Mouse (Mus musculus) forebrain, embryonic 12.5 days (tissue): Measurements from ENCODE around the gene Tcn2. TPM values are rescaled to one million over a fixed set of nuclear protein-coding genes. Genes with fewer than 3 reads are reported as not detected.

Experiments
- ATAC-seq: fragments of 200-750 bp; cut with Nextera tagmentation; 2 replicates; pipeline ENCODE4 v1.8.0; 2017; ENCODE audit warnings: moderate TSS enrichment; ENCODE audit not compliant: low FRiP score
- H3K27ac ChIP-seq: fragments of 300-500 bp; sonication (generic); 2 replicates; pipeline ENCODE4 v1.5.1; 2016; ENCODE audit warnings: mild to moderate bottlenecking
- H3K27me3 ChIP-seq: fragments of 300-500 bp; sonication (generic); 2 replicates; pipeline ENCODE4 v1.6.1; 2016; ENCODE audit warnings: mild to moderate bottlenecking
- H3K36me3 ChIP-seq: fragments of 300-500 bp; sonication (generic); replicated peaks from 2 replicates; pipeline ENCODE4 v1.6.1; 2016; ENCODE audit warnings: mild to moderate bottlenecking
- H3K4me1 ChIP-seq: fragments of 300-500 bp; sonication (generic); 2 replicates; pipeline ENCODE4 v1.6.1; 2016
- H3K4me2 ChIP-seq: fragments of 300-500 bp; sonication (generic); 2 replicates; pipeline ENCODE4 v1.6.1; 2016; ENCODE audit warnings: mild to moderate bottlenecking, moderate library complexity
- H3K4me3 ChIP-seq: fragments of 300-500 bp; sonication (generic); replicated peaks from 2 replicates; pipeline ENCODE4 v1.5.1; 2016; ENCODE audit warnings: mild to moderate bottlenecking
- H3K9ac ChIP-seq: fragments of 300-500 bp; sonication (generic); 2 replicates; pipeline ENCODE4 v1.6.1; 2016; ENCODE audit warnings: mild to moderate bottlenecking
- H3K9me3 ChIP-seq: fragments of 300-500 bp; sonication (generic); 2 replicates; pipeline ENCODE4 v1.6.1; 2016
- WGBS: fragments of 180-500 bp; shearing (Covaris S2); methylation state at CpG from one replicate; pipeline ENCODE4 v1.1.7; 2016; 5-methylcytosine and 5-hydroxymethylcytosine counted together
- polyA plus RNA-seq: library from polyadenylated mRNA; unstranded; fragments of >200 nt; fragmentation: Nextera tagmentation; extraction: Ambion mirVana; gene quantifications from 2 replicates; pipeline ENCODE4 v1.2.1, GENCODE M21; 2016

Tcn2 gene
- polyA plus RNA-seq, 1 experiment from 2014 or later: 19.1 TPM

- no peak overlapping the region for H3K4me3 ChIP-seq
- H3K4me1 ChIP-seq: peaks cover 19% of the 10 kb centered on the region
- peaks cover 10% of the 10 kb centered on the region; the same call in 1 of the 2 replicates for H3K36me3 ChIP-seq
- ATAC-seq: no peak
- no peak overlapping the region for H3K27ac ChIP-seq
- H3K9ac ChIP-seq: no peak overlapping the region
- WGBS: 100% methylated on average over 1 of the region's 1 CpGs
- 0 out of 2 replicates have a peak, but pooled peaks cover 7% of the 10 kb centered on the region for H3K27me3 ChIP-seq
- H3K9me3 ChIP-seq: no peaks in the 10 kb centered on the region
- no peak overlapping the region for H3K4me2 ChIP-seq
Observed at GRCm38 (mm10) chr11:3905446-3905845, 26.5 kb downstream of the Tcn2 start.

GRCm38 (mm10) chr11:3904673-3905072 lies 27.3 kb downstream of the Tcn2 start:
- Histone ChIP-seq H3K27ac (no peak overlapping the region), H3K4me3 (no peak overlapping the region), H3K9ac (no peak overlapping the region), H3K4me2 (no peak overlapping the region), H3K4me1 (peaks cover 17% of the 10 kb centered on the region; the same call in 1 of the 2 replicates), H3K9me3 (no peaks in the 10 kb centered on the region), H3K27me3 (0 out of 2 replicates have a peak, but pooled peaks cover 4% of the 10 kb centered on the region), H3K36me3 (peaks cover 10% of the 10 kb centered on the region; the same call in 1 of the 2 replicates)
- 90% methylated on average over 6 of the region's 6 CpGs for WGBS
- no peak for ATAC-seq

- Histone ChIP-seq H3K36me3 (peaks cover 18% of the 10 kb centered on the region), H3K4me1 (peaks cover 16% of the 10 kb centered on the region), H3K4me3 (no peak overlapping the region), H3K4me2 (no peak overlapping the region), H3K9ac (no peak overlapping the region), H3K9me3 (no peaks in the 10 kb centered on the region), H3K27ac (no peak overlapping the region), H3K27me3 (no peaks in the 10 kb centered on the region)
- WGBS: 81% methylated on average over 5 of the region's 5 CpGs
- ATAC-seq: no peak
Observed at GRCm38 (mm10) chr11:3903046-3903445, 28.9 kb downstream of the Tcn2 start.

- 80% methylated on average over 3 of the region's 3 CpGs for WGBS
Observed at GRCm38 (mm10) chr11:3902516-3902915, 29.4 kb downstream of the Tcn2 start.

GRCm38 (mm10) chr11:3900296-3900695 lies 31.7 kb downstream of the Tcn2 start:
- Histone ChIP-seq H3K27ac (no peak overlapping the region), H3K27me3 (no peaks in the 10 kb centered on the region), H3K9me3 (no peaks in the 10 kb centered on the region), H3K9ac (no peak overlapping the region), H3K4me2 (no peak overlapping the region), H3K4me3 (no peak overlapping the region), H3K4me1 (peaks cover 20% of the 10 kb centered on the region; the same call in 1 of the 2 replicates), H3K36me3 (peaks cover 20% of the 10 kb centered on the region)
- ATAC-seq: no peak
- WGBS: 89% methylated on average over 6 of the region's 6 CpGs

More at GRCm38 (mm10) chr11:3902516-3902915, 29.4 kb downstream of the Tcn2 start:
- Histone ChIP-seq H3K4me2 (no peak overlapping the region), H3K4me3 (no peak overlapping the region), H3K36me3 (peaks cover 22% of the 10 kb centered on the region), H3K27ac (no peak overlapping the region), H3K4me1 (peaks cover 14% of the 10 kb centered on the region; the same call in 1 of the 2 replicates), H3K9ac (no peak overlapping the region), H3K9me3 (no peaks in the 10 kb centered on the region), H3K27me3 (no peaks in the 10 kb centered on the region)
- no peak for ATAC-seq

GRCm38 (mm10) chr11:3895933-3896332 lies 36.0 kb downstream of the Tcn2 start:
- Histone ChIP-seq H3K27me3 (0 out of 2 replicates have a peak, but pooled peaks cover 3% of the 10 kb centered on the region), H3K4me1 (peaks cover 21% of the 10 kb centered on the region; the same call in 1 of the 2 replicates), H3K4me2 (peak overlapping the region; percentile 74; the same call in 1 of the 2 replicates), H3K36me3 (peaks cover 20% of the 10 kb centered on the region), H3K9me3 (no peaks in the 10 kb centered on the region), H3K4me3 (no peak overlapping the region), H3K27ac (no peak overlapping the region), H3K9ac (no peak overlapping the region)
- ATAC-seq: no peak
- WGBS: 90% methylated on average over 1 of the region's 1 CpGs

- 6% methylated on average over 10 of the region's 10 CpGs for WGBS
- Histone ChIP-seq H3K4me3 (peak overlapping the region; percentile 53), H3K9ac (peak overlapping the region; percentile 70), H3K27ac (peak overlapping the region; percentile 84), H3K4me2 (peak overlapping the region; percentile 74), H3K36me3 (peaks cover 20% of the 10 kb centered on the region), H3K9me3 (no peaks in the 10 kb centered on the region), H3K4me1 (peaks cover 21% of the 10 kb centered on the region; the same call in 1 of the 2 replicates), H3K27me3 (0 out of 2 replicates have a peak, but pooled peaks cover 3% of the 10 kb centered on the region)
- ATAC-seq: no peak
Observed at GRCm38 (mm10) chr11:3895458-3895857, 36.5 kb downstream of the Tcn2 start.

GRCm38 (mm10) chr11:3894406-3895281 lies 37.3 kb downstream of the Tcn2 start, which contains the start of the genes 4921536K21Rik and Dusp18:
Gene 4921536K21Rik, minus strand, starts transcription at chr11:3895098.
Gene Dusp18, plus strand, starts transcription at chr11:3895240.
- WGBS: 3% methylated on average over 46 of the region's 46 CpGs
- H3K36me3 ChIP-seq: peaks cover 20% of the 10 kb centered on the region
- 0 out of 2 replicates have a peak, but pooled peaks cover 3% of the 10 kb centered on the region for H3K27me3 ChIP-seq
- H3K4me2 ChIP-seq: peak within 1 kb of the TSS; percentile 74
- H3K4me1 ChIP-seq: peaks cover 14% of the 10 kb centered on the region; the same call in 1 of the 2 replicates
- peak within 1 kb of the TSS; percentile 53 for H3K4me3 ChIP-seq
- H3K9me3 ChIP-seq: no peaks in the 10 kb centered on the region
- peak within 1 kb of the TSS; percentile 84 for H3K27ac ChIP-seq
- ATAC-seq: peak; percentile 98
- peak within 1 kb of the TSS; percentile 70 for H3K9ac ChIP-seq

- peaks cover 14% of the 10 kb centered on the region; the same call in 1 of the 2 replicates for H3K4me1 ChIP-seq
- no peaks in the 10 kb centered on the region for H3K9me3 ChIP-seq
- ATAC-seq: no peak
- 77% methylated on average over 6 of the region's 6 CpGs for WGBS
- H3K36me3 ChIP-seq: peaks cover 20% of the 10 kb centered on the region
- peak overlapping the region; percentile 74 for H3K4me2 ChIP-seq
- no peak overlapping the region for H3K4me3 ChIP-seq
- H3K27me3 ChIP-seq: 0 out of 2 replicates have a peak, but pooled peaks cover 3% of the 10 kb centered on the region
- H3K27ac ChIP-seq: no peak overlapping the region
- H3K9ac ChIP-seq: no peak overlapping the region
Observed at GRCm38 (mm10) chr11:3893970-3894369, 38.0 kb downstream of the Tcn2 start.

GRCm38 (mm10) chr11:3887331-3887730 lies 44.6 kb downstream of the Tcn2 start:
- 75% methylated on average over 5 of the region's 5 CpGs for WGBS
- H3K4me1 ChIP-seq: no peaks in the 10 kb centered on the region
- no peak for ATAC-seq

GRCm38 (mm10) chr11:3883711-3884110 lies 48.2 kb downstream of the Tcn2 start:
- no peak for ATAC-seq
- Histone ChIP-seq H3K27ac (no peak overlapping the region), H3K4me3 (no peak overlapping the region), H3K27me3 (no peaks in the 10 kb centered on the region), H3K36me3 (no peaks in the 10 kb centered on the region), H3K4me1 (no peaks in the 10 kb centered on the region), H3K9ac (no peak overlapping the region), H3K9me3 (no peaks in the 10 kb centered on the region), H3K4me2 (no peak overlapping the region)
- WGBS: 84% methylated on average over 3 of the region's 3 CpGs

More at GRCm38 (mm10) chr11:3887331-3887730, 44.6 kb downstream of the Tcn2 start:
- Histone ChIP-seq H3K4me3 (no peak overlapping the region), H3K4me2 (no peak overlapping the region), H3K9me3 (no peaks in the 10 kb centered on the region), H3K36me3 (no peaks in the 10 kb centered on the region), H3K27me3 (0 out of 2 replicates have a peak, but pooled peaks cover 2% of the 10 kb centered on the region), H3K27ac (no peak overlapping the region), H3K9ac (no peak overlapping the region)

GRCm38 (mm10) chr11:3879836-3880235 lies 52.1 kb downstream of the Tcn2 start:
- Histone ChIP-seq H3K4me2 (no peak overlapping the region), H3K27ac (no peak overlapping the region), H3K27me3 (no peaks in the 10 kb centered on the region), H3K9me3 (no peaks in the 10 kb centered on the region), H3K4me1 (no peaks in the 10 kb centered on the region), H3K9ac (no peak overlapping the region), H3K36me3 (no peaks in the 10 kb centered on the region), H3K4me3 (no peak overlapping the region)
- WGBS: 38% methylated on average over 2 of the region's 2 CpGs
- ATAC-seq: 0 out of 2 replicates have a peak, but pooled peaks have one; percentile 44
